ENCODE assay signal across 28 mouse cellular contexts in the genomic region with DNA sequence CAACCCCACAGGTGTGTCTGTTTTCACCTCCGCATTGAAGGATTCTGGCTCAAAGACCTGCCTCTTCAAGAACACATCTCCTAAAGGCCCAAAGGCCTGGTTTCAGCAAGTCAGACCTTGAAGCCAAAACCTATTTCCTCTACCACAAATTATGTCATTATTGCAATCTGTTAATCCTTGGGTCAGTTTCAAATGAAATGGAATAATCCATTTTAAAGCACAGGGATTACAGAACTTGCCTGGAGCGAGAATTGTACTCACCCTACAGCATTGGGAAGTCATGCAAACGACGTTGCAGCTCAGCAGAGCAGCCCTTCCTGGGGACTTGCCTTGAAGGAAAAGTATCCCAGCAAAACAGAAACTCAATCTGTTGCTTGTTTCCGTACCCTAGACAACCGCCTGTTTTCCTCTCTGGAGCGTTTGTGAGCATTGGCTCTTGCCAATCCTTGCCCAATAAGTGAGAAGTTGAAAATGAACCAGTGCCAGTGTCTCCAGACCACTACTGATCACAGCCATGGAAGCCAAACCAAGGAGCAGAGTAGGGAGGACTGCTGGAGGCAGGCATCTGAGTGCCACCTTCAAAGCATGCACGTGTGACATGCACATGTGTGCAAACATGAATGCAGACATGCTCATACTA.
DNase-seq lines count a peak whose midpoint lies in the region; ATAC-seq lines count a peak whose summit lies in the region.
"Had no signal": no experiment of that assay in that cellular context is flagged by ENCODE, and none has a peak within 500 bp of the region (broad histone marks: within the 10 kb centered on the region; RNA-seq: fewer than 3 reads in every experiment).

No protein-coding gene starts in this region.

- H3K36me3 ChIP-seq in neural tube, embryonic 15.5 days = no peaks in the 10 kb centered on the region
- H3K36me3 ChIP-seq: embryonic facial prominence, embryonic 13.5 days; hindbrain, embryonic 10.5 days; kidney, embryonic 15.5 days; liver, embryonic 13.5 days; neural tube, embryonic 12.5 days had no signal

- no peaks in the 10 kb centered on the region for H3K9me3 ChIP-seq in neural tube, embryonic 15.5 days (replicated peaks)
- H3K9me3 ChIP-seq: embryonic facial prominence, embryonic 13.5 days; forebrain, embryonic 13.5 days; hindbrain, embryonic 10.5 days; kidney, embryonic 15.5 days; liver, embryonic 13.5 days; neural tube, embryonic 12.5 days had no signal

- no peaks in the 10 kb centered on the region for H3K4me1 ChIP-seq in neural tube, embryonic 15.5 days
- H3K4me1 ChIP-seq: forebrain, embryonic 13.5 days; kidney, embryonic 15.5 days; liver, embryonic 13.5 days; neural tube, embryonic 12.5 days had no signal

- no peak overlapping the region for H3K4me3 ChIP-seq in neural tube, embryonic 15.5 days (replicated peaks)
- H3K4me3 ChIP-seq: embryonic facial prominence, embryonic 13.5 days; forebrain, embryonic 13.5 days; hindbrain, embryonic 10.5 days; kidney, embryonic 15.5 days; liver, embryonic 13.5 days; myocyte; neural tube, embryonic 12.5 days had no signal

- no peak overlapping the region for H3K9ac ChIP-seq in neural tube, embryonic 15.5 days (replicated peaks)
- H3K9ac ChIP-seq: embryonic facial prominence, embryonic 13.5 days; forebrain, embryonic 13.5 days; kidney, embryonic 15.5 days; liver, embryonic 13.5 days; neural tube, embryonic 12.5 days had no signal

- no peak overlapping the region for H3K4me2 ChIP-seq in neural tube, embryonic 15.5 days
- H3K4me2 ChIP-seq: embryonic facial prominence, embryonic 13.5 days; forebrain, embryonic 13.5 days; kidney, embryonic 15.5 days; liver, embryonic 13.5 days; midbrain, embryonic 11.5 days; neural tube, embryonic 12.5 days had no signal

- no peak overlapping the region for H3K27ac ChIP-seq in neural tube, embryonic 15.5 days (replicated peaks)
- H3K27ac ChIP-seq: embryonic facial prominence, embryonic 13.5 days; forebrain, embryonic 13.5 days; hindbrain, embryonic 10.5 days; kidney, embryonic 15.5 days; liver, embryonic 13.5 days; neural tube, embryonic 12.5 days had no signal

- 91% methylated on average over 8 of the region's 8 CpGs for WGBS in neural tube, embryonic 15.5 days

- ATAC-seq in activated CD4-positive, CD25-positive, alpha-beta regulatory T cell, adult 4 months = no peak
- ATAC-seq in neural tube, embryonic 15.5 days (ENCODE audit: low FRiP score) = no peak
- ATAC-seq: forebrain, embryonic 13.5 days; hindbrain, embryonic 16.5 days; lung, postnatal 0 days; midbrain, embryonic 16.5 days had no signal

- peak; percentile 14 for DNase-seq in layer of hippocampus, adult 11-12 months (ENCODE audit: low spot score)
- no peak for DNase-seq in layer of hippocampus, adult 9-10 months (ENCODE audit: low spot score)
- peak; percentile 2 for DNase-seq in lung, postnatal 36 days
- no peak for DNase-seq in lung, postnatal 25 days (ENCODE audit: low spot score)
- peak; percentile 74 for DNase-seq in gonadal fat pad, adult 2 months (ENCODE audit: low read depth)
- DNase-seq: adrenal gland, adult 8-10 months; B cell, adult 2 months; cerebellum, adult 8-10 months; embryo, embryonic 11 days; gastrocnemius, postnatal 25 days; heart, postnatal 14 days; kidney, adult 18-20 months; kidney, postnatal 25 days; liver, embryonic 13.5 days; lung, adult 18-20 months; thymus, postnatal 4 days had no signal

- no peaks in the 10 kb centered on the region for H3K27me3 ChIP-seq in neural tube, embryonic 15.5 days (replicated peaks)
- H3K27me3 ChIP-seq: forebrain, embryonic 13.5 days; kidney, embryonic 15.5 days; liver, embryonic 13.5 days; neural tube, embryonic 12.5 days had no signal

Comparison
In these comparisons a context has a peak if more than half of its experiments do, and no peak if none do; other contexts are left out.
1. DNase-seq: peak in layer of hippocampus, adult 11-12 months (single experiment), lung, postnatal 36 days (single experiment) and gonadal fat pad, adult 2 months (single experiment); none in layer of hippocampus, adult 9-10 months (single experiment) and lung, postnatal 25 days (single experiment).